16 mouse cellular contexts compared by ENCODE assay signal in the genomic region with DNA sequence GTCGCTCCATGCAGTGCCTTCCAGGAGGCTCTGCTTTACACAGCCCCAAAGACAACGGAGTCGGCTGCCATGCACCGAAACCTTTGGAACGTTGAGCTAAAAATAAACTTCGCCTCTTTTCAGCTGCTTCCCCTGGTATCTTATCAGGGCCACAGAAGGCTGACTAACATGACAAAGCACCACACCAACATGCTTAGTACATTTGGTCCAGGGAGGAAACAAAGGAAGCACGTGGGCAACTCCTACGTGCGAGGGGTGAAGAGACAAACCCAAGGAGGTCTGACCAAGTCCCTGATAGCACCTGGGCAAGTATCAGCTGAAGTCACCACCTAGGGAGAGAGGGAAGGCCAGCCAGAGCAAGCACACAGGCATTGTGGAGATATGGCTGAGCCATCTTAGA. TPM values are rescaled to one million over a fixed set of nuclear protein-coding genes. Genes with fewer than 3 reads are reported as not detected.
DNase-seq lines count a peak whose midpoint lies in the region; ATAC-seq and TF ChIP-seq lines count a peak whose summit lies in the region.
"Had no signal": no experiment of that assay in that cellular context is flagged by ENCODE, and none has a peak within 500 bp of the region (broad histone marks: within the 10 kb centered on the region; RNA-seq: fewer than 3 reads in every experiment).

No protein-coding gene starts in this region.

- no peak for DNase-seq in frontal cortex, postnatal 36 days (ENCODE audit: low spot score in 2 of 2)
- DNase-seq in heart, adult 11 months = no peak
- peak; percentile 67 for DNase-seq in heart, postnatal 0 days (ENCODE audit: low spot score)
- DNase-seq in stomach, postnatal 0 days (ENCODE audit: low spot score) = peak; percentile 60
- DNase-seq: spleen, adult 18-20 months; thymus, postnatal 36 days had no signal

- H3K9ac ChIP-seq in heart, embryonic 16.5 days (ENCODE audit: low read length) = no peak overlapping the region
- no peak overlapping the region for H3K9ac ChIP-seq in heart, postnatal 0 days (replicated peaks; ENCODE audit: low read depth, low read length)
- H3K9ac ChIP-seq in stomach, postnatal 0 days (ENCODE audit: low read length) = no peak overlapping the region
- H3K9ac ChIP-seq in midbrain, embryonic 13.5 days (replicated peaks) = no peak overlapping the region
- H3K9ac ChIP-seq: forebrain, embryonic 13.5 days; limb, embryonic 13.5 days; neural tube, embryonic 13.5 days had no signal

- peak; percentile 78; the same call in 1 of the 2 replicates for TF ChIP-seq EP300 in heart, postnatal 0 days (IDR thresholded peaks at IDR 0.05; ENCODE audit: low read depth)
- TF ChIP-seq EP300 in stomach, postnatal 0 days (optimal IDR thresholded peaks at IDR 0.05) = no peak

- H3K4me1 ChIP-seq in heart, embryonic 16.5 days (ENCODE audit: control insufficient read depth, insufficient read depth, low read length) = peaks cover 17% of the 10 kb centered on the region
- H3K4me1 ChIP-seq in heart, postnatal 0 days (ENCODE audit: control insufficient read depth, insufficient read depth) = peaks cover 20% of the 10 kb centered on the region
- peaks cover 7% of the 10 kb centered on the region for H3K4me1 ChIP-seq in stomach, postnatal 0 days (replicated peaks; ENCODE audit: control insufficient read depth, insufficient read depth)
- H3K4me1 ChIP-seq in midbrain, embryonic 13.5 days (replicated peaks) = no peaks in the 10 kb centered on the region
- H3K4me1 ChIP-seq: forebrain, embryonic 13.5 days; limb, embryonic 13.5 days; neural tube, embryonic 13.5 days had no signal

- 18% methylated on average over 9 of the region's 9 CpGs for WGBS in heart, embryonic 16.5 days
- 7% methylated on average over 9 of the region's 9 CpGs for WGBS in heart, postnatal 0 days
- 57% methylated on average over 9 of the region's 9 CpGs for WGBS in stomach, postnatal 0 days
- 92% methylated on average over 9 of the region's 9 CpGs for WGBS in midbrain, embryonic 13.5 days

- no peak for TF ChIP-seq CTCF in heart, postnatal 0 days (IDR thresholded peaks at IDR 0.05; ENCODE audit: low read depth)
- TF ChIP-seq CTCF in stomach, postnatal 0 days (IDR thresholded peaks at IDR 0.05; ENCODE audit: low read depth) = no peak

- no peaks in the 10 kb centered on the region; the same call in 1 of the 2 replicates for H3K27me3 ChIP-seq in heart, embryonic 16.5 days (ENCODE audit: control insufficient read depth, insufficient read depth, low read length)
- H3K27me3 ChIP-seq in heart, postnatal 0 days (ENCODE audit: control insufficient read depth, insufficient read depth, low read length) = no peaks in the 10 kb centered on the region
- H3K27me3 ChIP-seq in stomach, postnatal 0 days (ENCODE audit: control insufficient read depth, insufficient read depth, low read length) = no peaks in the 10 kb centered on the region
- H3K27me3 ChIP-seq in midbrain, embryonic 13.5 days = no peaks in the 10 kb centered on the region
- H3K27me3 ChIP-seq: forebrain, embryonic 13.5 days; limb, embryonic 13.5 days; neural tube, embryonic 13.5 days had no signal

- no peaks in the 10 kb centered on the region for H3K9me3 ChIP-seq in heart, embryonic 16.5 days (replicated peaks; ENCODE audit: control insufficient read depth, low read length)
- H3K9me3 ChIP-seq in heart, postnatal 0 days (replicated peaks; ENCODE audit: control insufficient read depth, low read length) = no peaks in the 10 kb centered on the region
- H3K9me3 ChIP-seq in stomach, postnatal 0 days (ENCODE audit: control insufficient read depth, low read length) = no peaks in the 10 kb centered on the region
- H3K9me3 ChIP-seq in midbrain, embryonic 13.5 days = no peaks in the 10 kb centered on the region
- H3K9me3 ChIP-seq: forebrain, embryonic 13.5 days; limb, embryonic 13.5 days; neural tube, embryonic 13.5 days had no signal

- 0 out of 2 replicates have a peak, but pooled peaks have one; percentile 5 for ATAC-seq in frontal cortex, adult (ENCODE audit: low TSS enrichment)
- peak; percentile 66 for ATAC-seq in heart, embryonic 16.5 days (replicated peaks; ENCODE audit: extremely low read depth, insufficient read depth, low FRiP score)
- ATAC-seq in heart, postnatal 0 days (ENCODE audit: insufficient read depth, low read depth) = peak; percentile 65; the same call in 1 of the 2 replicates
- peak; percentile 72 for ATAC-seq in stomach, postnatal 0 days (ENCODE audit: low FRiP score, low TSS enrichment)
- no peak for ATAC-seq in midbrain, embryonic 13.5 days

- H3K36me3 ChIP-seq in heart, embryonic 16.5 days (ENCODE audit: control insufficient read depth, insufficient read depth) = no peaks in the 10 kb centered on the region
- H3K36me3 ChIP-seq in heart, postnatal 0 days (replicated peaks; ENCODE audit: control insufficient read depth, insufficient read depth, low read length) = no peaks in the 10 kb centered on the region
- H3K36me3 ChIP-seq in stomach, postnatal 0 days (ENCODE audit: control insufficient read depth, insufficient read depth, low read length) = no peaks in the 10 kb centered on the region
- H3K36me3 ChIP-seq in midbrain, embryonic 13.5 days = no peaks in the 10 kb centered on the region
- H3K36me3 ChIP-seq: limb, embryonic 13.5 days; neural tube, embryonic 13.5 days had no signal

- peak overlapping the region; percentile 21; the same call in 1 of the 2 replicates for H3K4me2 ChIP-seq in heart, embryonic 16.5 days (ENCODE audit: low read depth, low read length)
- H3K4me2 ChIP-seq in heart, postnatal 0 days (ENCODE audit: low read depth, low read length) = no peak overlapping the region; the same call in 1 of the 2 replicates
- no peak overlapping the region for H3K4me2 ChIP-seq in stomach, postnatal 0 days (replicated peaks; ENCODE audit: low read depth)
- no peak overlapping the region for H3K4me2 ChIP-seq in midbrain, embryonic 13.5 days (replicated peaks)
- H3K4me2 ChIP-seq: forebrain, embryonic 13.5 days; limb, embryonic 13.5 days; midbrain, embryonic 11.5 days; neural tube, embryonic 13.5 days had no signal

- H3K27ac ChIP-seq in heart, embryonic 16.5 days (ENCODE audit: low read length) = peak overlapping the region; percentile 13
- peak overlapping the region; percentile 41 for H3K27ac ChIP-seq in heart, postnatal 0 days (ENCODE audit: low read depth)
- H3K27ac ChIP-seq in stomach, postnatal 0 days (replicated peaks) = no peak overlapping the region
- no peak overlapping the region for H3K27ac ChIP-seq in midbrain, embryonic 13.5 days
- H3K27ac ChIP-seq: forebrain, embryonic 13.5 days; limb, embryonic 13.5 days; neural tube, embryonic 13.5 days had no signal

- no peak overlapping the region for H3K4me3 ChIP-seq in heart, embryonic 16.5 days (ENCODE audit: low read length)
- H3K4me3 ChIP-seq in heart, postnatal 0 days (ENCODE audit: low read depth, low read length) = no peak overlapping the region
- no peak overlapping the region for H3K4me3 ChIP-seq in stomach, postnatal 0 days (ENCODE audit: low read depth, low read length)
- H3K4me3 ChIP-seq in midbrain, embryonic 13.5 days (replicated peaks) = no peak overlapping the region
- H3K4me3 ChIP-seq: forebrain, embryonic 13.5 days; limb, embryonic 13.5 days; neural tube, embryonic 13.5 days had no signal

RNA-seq across cellular contexts. Expression of a gene that starts 7.3 kb away (rescaled TPM):
- 0.07 and 0.80 TPM in 2 replicates for polyA plus RNA-seq in heart, embryonic 16.5 days (2015; fragmentation: Nextera tagmentation; extraction: Ambion mirVana)
- not detected in 2 replicates for total RNA-seq in heart, postnatal 0 days (2014; rRNA removed; ENCODE audit: low replicate concordance)
- 0.03 and 0.05 TPM in 2 replicates for polyA plus RNA-seq in heart, postnatal 0 days (2015; fragmentation: Nextera tagmentation; extraction: Ambion mirVana)
- polyA plus RNA-seq in stomach, postnatal 0 days (2015; fragmentation: Nextera tagmentation; extraction: Ambion mirVana) = 15.4 and 17.6 TPM in 2 replicates
- polyA plus RNA-seq in midbrain, embryonic 13.5 days (2015; fragmentation: Nextera tagmentation; extraction: Ambion mirVana) = 0.03 TPM in 1 of 2 replicates, not detected in the other
- total RNA-seq: gastrocnemius, adult 18-20 months; granulocyte monocyte progenitor cell, adult 5-6 weeks had no signal
- polyA plus RNA-seq: C2C12; limb, embryonic 13.5 days; midbrain, embryonic 11.5 days; neural tube, embryonic 13.5 days had no signal

RNA-seq across cellular contexts. Expression of a gene that starts 48.0 kb away (rescaled TPM):
- polyA plus RNA-seq in heart, embryonic 16.5 days (2015; fragmentation: Nextera tagmentation; extraction: Ambion mirVana) = 2.5 and 2.7 TPM in 2 replicates
- 0.50 and 2.8 TPM in 2 replicates for total RNA-seq in heart, postnatal 0 days (2014; rRNA removed; ENCODE audit: low replicate concordance)
- 3.1 and 3.7 TPM in 2 replicates for polyA plus RNA-seq in heart, postnatal 0 days (2015; fragmentation: Nextera tagmentation; extraction: Ambion mirVana)
- polyA plus RNA-seq in stomach, postnatal 0 days (2015; fragmentation: Nextera tagmentation; extraction: Ambion mirVana) = 13.5 and 14.4 TPM in 2 replicates
- polyA plus RNA-seq in midbrain, embryonic 13.5 days (2015; fragmentation: Nextera tagmentation; extraction: Ambion mirVana) = 0.63 and 1.1 TPM in 2 replicates

Comparison
In these comparisons a context has a peak if more than half of its experiments do, and no peak if none do; other contexts are left out.
1. DNase-seq: peak in heart, postnatal 0 days (single experiment) and stomach, postnatal 0 days (single experiment); none in frontal cortex, postnatal 36 days (0 of 2) and heart, adult 11 months (single experiment).
2. H3K27ac ChIP-seq: peak in heart, embryonic 16.5 days (single experiment) and heart, postnatal 0 days (single experiment); none in stomach, postnatal 0 days (single experiment) and midbrain, embryonic 13.5 days (single experiment).